Mouse (Mus musculus) embryo, embryonic 10.5 days (tissue): ENCODE measurements around the gene Nlrp9b.
"Not testable (repeated sequence)": the region's sequence is repeated elsewhere in the genome, so short reads cannot be mapped to it uniquely, and the experiment has no call there.

Experiments used
- DNase-seq: peaks from one replicate; pipeline ENCODE4 v3.0.0-alpha.2; 2015; ENCODE audit warnings: low spot score

Gene Nlrp9b

DNA sequence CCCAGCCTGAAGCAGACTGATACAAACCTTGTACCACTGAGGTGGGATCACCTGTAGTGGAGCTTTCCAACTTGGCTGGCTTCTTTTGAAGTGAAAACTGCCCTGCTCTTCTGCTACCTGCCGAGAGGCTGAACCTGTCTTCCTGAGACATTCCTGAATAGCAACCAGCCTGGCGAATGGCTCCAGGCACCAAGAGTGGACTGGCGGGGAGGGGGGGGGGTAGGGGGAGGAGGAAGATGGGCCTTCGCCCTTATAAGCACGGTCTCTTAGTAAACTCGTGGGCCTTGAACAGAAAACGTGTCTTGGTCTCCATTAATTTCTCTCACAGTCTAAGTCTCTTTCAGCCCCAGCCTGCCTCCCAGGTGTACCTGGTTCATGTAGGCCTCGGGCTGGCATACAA is at the start of gene Nlrp9b:
Gene Nlrp9b (plus strand): TSS at position 301 of the 400 bp plus-strand sequence.
- DNase-seq: not testable (repeated sequence)

GRCm38 (mm10) chr7:19944709-19945108 is 46.6 kb upstream of the Nlrp9b start:
- DNase-seq: no peak

GRCm38 (mm10) chr7:19945201-19945600 is 46.1 kb upstream of the Nlrp9b start:
- no peak for DNase-seq

GRCm38 (mm10) chr7:19945821-19946515 is 45.3 kb upstream of the Nlrp9b start:
- no peak for DNase-seq

DNA sequence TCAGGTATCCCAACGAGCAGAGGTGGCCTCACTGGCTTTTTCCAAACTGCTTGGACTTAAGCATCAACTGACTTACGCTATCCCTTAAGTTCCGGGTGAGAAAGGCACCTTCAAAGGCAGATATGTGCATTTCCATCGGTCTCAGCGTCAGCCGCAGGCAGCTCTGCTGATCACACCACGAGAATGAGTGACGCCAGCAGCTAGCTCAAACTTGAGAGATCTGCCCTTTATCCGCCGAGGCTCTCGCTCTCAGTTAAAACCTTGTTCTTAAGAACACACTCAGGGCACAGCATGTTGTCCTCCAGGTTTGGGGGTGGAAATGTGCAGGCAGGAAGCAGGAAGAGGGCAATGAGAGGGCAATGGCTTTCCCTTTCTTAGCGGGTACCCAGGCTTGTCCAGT is 42.3 kb upstream of the Nlrp9b start:
- no peak for DNase-seq

DNA sequence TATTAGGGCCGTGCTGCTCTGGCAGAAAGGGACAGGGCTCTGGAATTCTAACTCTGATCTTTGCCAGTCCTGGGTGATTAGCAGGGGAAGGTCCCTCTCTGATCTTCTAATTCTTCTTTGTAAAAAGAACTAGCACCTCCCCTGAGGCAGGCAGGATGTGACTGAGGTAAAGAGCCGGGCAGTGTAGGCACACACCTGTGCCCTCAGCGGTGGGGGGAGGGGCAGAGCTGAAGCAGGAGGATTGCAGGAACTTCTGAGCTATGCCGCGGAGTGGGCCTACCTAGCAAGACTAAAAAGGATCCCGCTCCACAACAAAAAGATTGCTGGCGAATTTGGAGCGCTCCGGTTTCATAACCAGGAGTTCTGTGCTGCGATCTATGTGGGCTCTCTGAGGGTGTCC is 41.3 kb upstream of the Nlrp9b start:
- no peak for DNase-seq

DNA sequence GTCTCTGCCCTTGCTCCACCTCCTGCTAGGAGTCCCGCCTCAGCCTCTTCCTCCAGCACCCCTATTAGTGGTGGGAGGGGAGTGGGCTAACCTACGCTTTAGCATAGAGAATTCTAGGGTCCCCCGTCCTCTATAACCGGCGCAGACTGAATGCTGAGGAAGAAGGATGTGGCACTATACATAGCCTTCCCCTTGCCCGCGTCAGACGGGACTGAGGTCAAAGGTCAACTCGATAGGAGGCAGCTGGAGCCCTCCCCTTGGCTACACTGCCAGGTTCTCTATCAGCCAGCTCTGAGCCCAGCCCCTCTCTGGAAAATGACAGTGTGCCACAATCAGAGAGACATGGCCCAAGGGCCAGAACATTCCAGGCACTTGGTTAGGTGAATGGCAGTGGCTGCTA is 40.7 kb upstream of the Nlrp9b start, which contains the start of gene Igsf23:
Gene Igsf23 (minus strand): TSS at position 168 of the 400 bp plus-strand sequence.
- peak; percentile 30 for DNase-seq

- peak; percentile 59 for DNase-seq
These were observed 38.8 kb upstream of the Nlrp9b start for GRCm38 (mm10) chr7:19952320-19952986.

DNA sequence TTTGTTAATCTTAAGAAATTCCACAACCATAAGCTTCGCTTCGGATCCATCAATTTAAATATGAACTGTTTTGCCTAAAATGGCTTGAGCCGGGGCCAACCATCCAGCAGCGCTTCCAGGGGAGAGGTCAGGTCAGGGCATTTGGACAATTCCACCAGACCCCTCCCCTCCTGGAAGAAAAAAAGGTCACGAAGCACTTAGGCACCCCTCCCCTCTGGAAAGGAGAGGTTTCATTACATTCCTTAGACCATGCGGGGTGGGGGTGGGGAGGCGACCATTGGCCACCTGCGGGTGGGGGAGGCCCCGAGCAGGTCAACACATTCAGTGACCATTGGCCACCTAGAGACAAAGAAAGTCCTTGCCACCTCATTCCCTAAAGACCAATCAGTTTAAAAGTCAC is 38.2 kb upstream of the Nlrp9b start:
- peak; percentile 50 for DNase-seq

GRCm38 (mm10) chr7:19955861-19956260 is 35.4 kb upstream of the Nlrp9b start:
- DNase-seq: no peak

DNA sequence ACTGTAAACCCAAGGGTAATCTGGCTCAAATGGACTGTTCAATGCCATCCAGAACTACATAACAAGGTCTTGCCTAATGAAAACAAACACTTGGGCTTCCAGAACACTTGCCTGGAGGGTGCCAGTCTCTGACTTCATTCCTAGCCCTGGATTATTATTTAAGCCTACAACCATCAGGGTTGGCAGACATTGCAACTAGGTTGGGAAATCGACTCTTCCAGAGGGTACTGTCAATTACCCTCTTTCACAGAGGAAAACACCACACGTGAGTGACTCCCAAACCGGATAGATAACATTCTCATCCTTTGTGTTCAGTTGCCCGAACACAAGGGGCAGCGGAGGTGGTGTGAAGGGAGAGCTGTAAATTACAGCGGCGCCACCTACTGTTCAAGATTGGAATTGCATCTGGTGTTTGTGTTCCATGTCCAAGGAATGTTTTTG is 34.9 kb upstream of the Nlrp9b start:
- DNase-seq: peak; percentile 93

- no peak for DNase-seq
These were observed 28.8 kb upstream of the Nlrp9b start for GRCm38 (mm10) chr7:19962423-19962822.

- no peak for DNase-seq
These were observed 26.2 kb upstream of the Nlrp9b start, which contains the start of gene Ceacam20 for GRCm38 (mm10) chr7:19964985-19965579. TSS of gene Ceacam20 (plus strand) at chr7:19965412.

GRCm38 (mm10) chr7:19969106-19969505 is 22.2 kb upstream of the Nlrp9b start:
- no peak for DNase-seq

- no peak for DNase-seq
These were observed 21.6 kb upstream of the Nlrp9b start for GRCm38 (mm10) chr7:19969541-19970090.

GRCm38 (mm10) chr7:19970196-19970595 is 21.1 kb upstream of the Nlrp9b start:
- no peak for DNase-seq

- no peak for DNase-seq
These were observed 19.7 kb upstream of the Nlrp9b start for GRCm38 (mm10) chr7:19971516-19971915.

DNA sequence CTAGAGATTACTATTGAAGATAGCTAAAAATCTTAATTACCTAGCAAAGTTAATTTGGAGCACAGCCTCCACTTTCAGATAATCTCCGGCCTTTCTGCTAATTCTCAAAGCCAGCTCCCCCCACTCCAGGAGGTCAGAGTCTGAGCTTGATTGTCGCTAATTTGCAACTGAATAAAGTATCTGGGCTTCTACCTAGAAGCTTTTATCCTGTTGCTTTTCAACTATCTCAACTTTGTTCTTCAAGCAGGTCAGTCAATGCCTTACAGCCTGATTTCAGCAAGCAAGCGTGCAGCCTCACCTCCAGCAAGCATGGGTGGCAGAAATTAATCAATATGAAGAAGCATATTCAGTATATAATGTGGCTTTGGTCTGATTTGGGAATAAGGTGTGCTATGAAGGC is 5.5 kb downstream of the Nlrp9b start:
- not testable (repeated sequence) for DNase-seq

- no peak for DNase-seq
These were observed 18.7 kb downstream of the Nlrp9b start for GRCm38 (mm10) chr7:20009987-20010386.

- DNase-seq: not testable (repeated sequence)
These were observed 72.8 kb downstream of the Nlrp9b start for GRCm38 (mm10) chr7:20064100-20064499.

DNA sequence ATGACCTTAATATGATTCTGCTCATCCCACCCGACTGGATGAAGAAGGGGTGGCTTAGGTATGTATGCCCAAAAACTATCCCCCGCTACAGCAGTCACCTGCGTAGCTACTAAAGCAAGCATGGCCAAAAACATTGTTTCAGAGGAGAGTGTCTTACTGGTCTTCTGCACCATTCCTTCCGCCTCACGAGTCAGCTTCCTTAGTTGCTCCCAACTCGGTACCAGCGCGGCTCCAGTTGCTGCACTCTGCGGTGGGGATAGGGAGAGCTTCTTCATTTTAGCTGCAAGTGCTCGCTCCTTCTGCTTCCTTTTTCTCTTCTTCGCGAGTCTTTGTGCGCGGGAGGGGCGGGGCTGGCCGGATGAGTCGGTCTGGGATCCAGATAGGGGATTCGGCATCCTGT is 86.9 kb downstream of the Nlrp9b start:
- not testable (repeated sequence) for DNase-seq

DNA sequence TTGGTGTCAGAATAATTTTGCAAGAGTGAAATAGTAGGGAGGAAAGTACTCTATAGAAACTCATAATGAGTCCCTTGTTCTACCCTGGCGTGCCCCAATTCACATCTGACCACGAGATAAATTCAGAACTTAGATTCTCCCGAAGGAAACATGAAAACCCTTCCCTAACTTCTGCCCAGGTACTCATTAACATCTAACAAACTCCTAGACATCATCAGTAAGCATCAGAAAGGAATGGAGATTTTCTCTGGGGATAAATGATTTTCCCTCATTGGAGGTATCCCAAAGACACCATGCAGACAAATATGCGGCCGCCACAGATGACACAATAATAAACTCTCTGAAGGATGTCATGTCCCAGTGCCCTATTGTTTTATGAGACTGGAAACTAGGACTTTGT is 108.1 kb downstream of the Nlrp9b start, which contains the start of gene Vmn1r91:
Gene Vmn1r91 (plus strand): TSS at position 301 of the 400 bp plus-strand sequence.
- DNase-seq: not testable (repeated sequence)
